Mouse (Mus musculus) c-Kit-positive CD71-negative TER-119-negative erythroid progenitor cells, embryonic 14.5 days (primary cell): ENCODE data around the gene Ugt1a6a.

Source experiments
- DNase-seq: peaks from one replicate; pipeline ENCODE4 v3.0.0-alpha.2; 2013; ENCODE audit warnings: low read depth

The Ugt1a6a gene

GRCm38 (mm10) chr1:88268070-88268469, 133.5 kb downstream of the Ugt1a6a start:
- DNase-seq, result no peak
